Mouse (Mus musculus) erythroid progenitor cell, adult 5-6 weeks (primary cell): ENCODE results near the gene Vps37d. TPM values are rescaled to one million over a fixed set of nuclear protein-coding genes. Genes with fewer than 3 reads are reported as not detected.

Experiments
- ATAC-seq: replicated peaks from 2 replicates; pipeline ENCODE4 v1.8.0; 2016; ENCODE audit warnings: moderate number of reproducible peaks, mild to moderate bottlenecking, moderate TSS enrichment, inconsistent platforms; ENCODE audit not compliant: poor library complexity, low FRiP score, severe bottlenecking
- total RNA-seq, 2 experiments: library from RNA; stranded (forward) in 1 of 2; stranded (reverse) in 1 of 2; fragments of 150-400 nt in 1 of 2; fragments of 186-747, 209-891 nt in 1 of 2; gene quantifications; 2 replicates each; pipeline versions ENCODE4 v1.2.3 to v1.2.4; 2015 to 2017; ENCODE audit warnings: low replicate concordance in 2 of 2

Gene Vps37d
- total RNA-seq (2015; ENCODE audit: low replicate concordance) (not detected in 2 replicates), total RNA-seq (2017; ENCODE audit: low replicate concordance) (not detected in 2 replicates)

GRCm38 (mm10) chr5:135077564-135078481 lies at the start of gene Vps37d:
Gene Vps37d (minus strand): TSS chr5:135078266.
- peak; percentile 86 for ATAC-seq

GRCm38 (mm10) chr5:135127669-135128068 lies 49.6 kb upstream of the Vps37d start:
- no peak for ATAC-seq

- no peak for ATAC-seq
Observed at GRCm38 (mm10) chr5:135126121-135126520, 48.1 kb upstream of the Vps37d start.

GRCm38 (mm10) chr5:135120753-135121152 lies 42.7 kb upstream of the Vps37d start:
- no peak for ATAC-seq

GRCm38 (mm10) chr5:135118589-135119081 lies 40.6 kb upstream of the Vps37d start:
- no peak; the same call in 1 of the 2 replicates for ATAC-seq

- no peak for ATAC-seq
Observed at GRCm38 (mm10) chr5:135115241-135115640, 37.2 kb upstream of the Vps37d start.

GRCm38 (mm10) chr5:135113782-135114181 lies 35.7 kb upstream of the Vps37d start:
- ATAC-seq: no peak

- ATAC-seq: no peak
Observed at GRCm38 (mm10) chr5:135109976-135110375, 31.9 kb upstream of the Vps37d start.

- no peak for ATAC-seq
Observed at GRCm38 (mm10) chr5:135109426-135109825, 31.4 kb upstream of the Vps37d start.

- ATAC-seq: no peak
Observed at GRCm38 (mm10) chr5:135109017-135109416, 31.0 kb upstream of the Vps37d start.

- no peak for ATAC-seq
Observed at GRCm38 (mm10) chr5:135107521-135108501, 29.7 kb upstream of the Vps37d start.

- peak; percentile 67; the same call in 1 of the 2 replicates for ATAC-seq
Observed at GRCm38 (mm10) chr5:135106758-135107256, 28.7 kb upstream of the Vps37d start.

GRCm38 (mm10) chr5:135103999-135104660 lies 26.1 kb upstream of the Vps37d start:
- ATAC-seq: no peak

- ATAC-seq: no peak
Observed at GRCm38 (mm10) chr5:135100981-135101380, 22.9 kb upstream of the Vps37d start.

GRCm38 (mm10) chr5:135089653-135090052 lies 11.6 kb upstream of the Vps37d start, which contains the start of gene Mlxipl:
Gene Mlxipl (plus strand): TSS chr5:135089890.
- 0 out of 2 replicates have a peak, but pooled peaks have one; percentile 22 for ATAC-seq

GRCm38 (mm10) chr5:135086871-135087270 lies 8.8 kb upstream of the Vps37d start:
- ATAC-seq: no peak

GRCm38 (mm10) chr5:135080539-135080938 lies 2.5 kb upstream of the Vps37d start:
- no peak for ATAC-seq

- ATAC-seq: no peak
Observed at GRCm38 (mm10) chr5:135079578-135079977, 1.5 kb upstream of the Vps37d start.

GRCm38 (mm10) chr5:135078482-135078810 lies 380 bp upstream of the Vps37d start:
- ATAC-seq: 0 out of 2 replicates have a peak, but pooled peaks have one; percentile 8
